Mouse (Mus musculus) spleen, adult 18-20 months (tissue): ENCODE data around the gene Mob3a.

Source experiments
- DNase-seq, 2 experiments: peaks; one replicate each; pipeline ENCODE4 v3.0.0; 2022; ENCODE audit warnings: mixed read lengths in 2 of 2

Gene Mob3a

DNA sequence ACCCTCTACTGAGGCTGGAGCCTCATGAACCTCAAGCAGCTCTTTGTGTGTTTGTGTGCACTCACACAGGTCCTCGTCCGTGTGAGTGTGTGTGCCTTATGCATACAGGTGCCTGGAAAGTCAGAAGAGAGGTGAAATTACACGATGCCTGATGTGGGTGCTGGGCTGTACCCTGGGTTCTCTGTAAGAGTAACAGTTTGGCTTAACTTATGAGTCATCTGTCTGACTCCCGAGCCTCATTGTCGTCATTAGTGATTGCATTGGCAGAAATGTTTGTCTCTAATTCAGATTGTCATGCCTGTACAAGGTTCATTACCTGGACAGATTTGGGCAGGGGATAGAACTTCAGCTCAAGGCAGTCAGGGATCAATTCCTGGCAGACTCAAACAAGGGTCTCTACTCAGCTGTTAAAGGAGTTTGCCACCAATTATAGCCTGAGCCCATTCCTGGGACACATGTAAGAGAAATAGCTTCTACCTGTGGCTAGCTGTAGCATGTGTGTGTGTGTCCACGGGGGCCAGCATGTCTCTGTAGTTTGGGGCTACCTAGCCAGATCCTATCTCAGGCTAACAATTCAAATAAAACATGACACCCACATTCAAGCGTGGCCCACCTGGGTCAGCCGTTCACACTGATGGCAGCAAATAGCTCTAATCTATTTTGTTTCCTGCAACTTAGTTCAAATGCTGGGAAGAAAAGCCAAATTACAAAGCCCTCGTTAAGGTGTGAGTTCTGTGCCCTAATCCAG lies 24.5 kb downstream of the Mob3a start:
- DNase-seq = no peak

DNA sequence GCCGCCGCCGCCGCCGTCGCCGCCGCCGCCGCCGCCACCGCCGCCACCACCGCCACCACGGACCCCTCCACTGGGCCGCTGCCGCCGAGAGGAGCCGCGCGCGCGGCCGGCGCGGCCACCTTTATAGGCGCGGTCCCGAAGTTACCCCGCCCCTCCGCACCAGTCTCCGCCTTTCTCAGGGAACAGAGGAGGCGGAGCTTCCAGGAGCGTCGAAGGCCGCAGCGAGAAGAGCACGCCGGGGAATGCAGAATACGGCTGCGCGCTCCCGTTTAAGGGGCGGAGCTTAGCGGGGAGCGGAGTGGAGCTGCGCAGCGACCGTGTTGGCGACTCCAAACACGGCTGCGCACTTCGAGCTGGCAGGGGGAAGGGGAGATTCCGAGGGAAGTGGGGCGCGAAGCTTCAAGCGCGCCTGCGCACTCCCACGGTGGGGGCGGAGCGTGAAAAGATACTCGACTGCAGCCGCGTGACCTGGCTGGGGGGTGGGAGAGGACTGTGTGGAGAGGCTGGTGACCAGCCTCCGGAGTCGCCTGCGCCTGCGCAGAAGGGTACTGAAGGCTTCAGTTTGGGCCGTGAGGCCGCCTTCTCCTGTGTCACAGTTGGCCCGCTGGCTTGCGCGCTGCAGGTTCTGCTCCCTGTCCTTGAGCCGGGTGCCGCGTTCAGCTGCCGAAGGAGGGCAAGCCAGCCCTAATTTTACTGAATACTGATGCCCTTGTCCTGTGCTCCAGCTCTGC lies 25.4 kb downstream of the Mob3a start:
- peak; percentile 99 to 100 for DNase-seq

DNA sequence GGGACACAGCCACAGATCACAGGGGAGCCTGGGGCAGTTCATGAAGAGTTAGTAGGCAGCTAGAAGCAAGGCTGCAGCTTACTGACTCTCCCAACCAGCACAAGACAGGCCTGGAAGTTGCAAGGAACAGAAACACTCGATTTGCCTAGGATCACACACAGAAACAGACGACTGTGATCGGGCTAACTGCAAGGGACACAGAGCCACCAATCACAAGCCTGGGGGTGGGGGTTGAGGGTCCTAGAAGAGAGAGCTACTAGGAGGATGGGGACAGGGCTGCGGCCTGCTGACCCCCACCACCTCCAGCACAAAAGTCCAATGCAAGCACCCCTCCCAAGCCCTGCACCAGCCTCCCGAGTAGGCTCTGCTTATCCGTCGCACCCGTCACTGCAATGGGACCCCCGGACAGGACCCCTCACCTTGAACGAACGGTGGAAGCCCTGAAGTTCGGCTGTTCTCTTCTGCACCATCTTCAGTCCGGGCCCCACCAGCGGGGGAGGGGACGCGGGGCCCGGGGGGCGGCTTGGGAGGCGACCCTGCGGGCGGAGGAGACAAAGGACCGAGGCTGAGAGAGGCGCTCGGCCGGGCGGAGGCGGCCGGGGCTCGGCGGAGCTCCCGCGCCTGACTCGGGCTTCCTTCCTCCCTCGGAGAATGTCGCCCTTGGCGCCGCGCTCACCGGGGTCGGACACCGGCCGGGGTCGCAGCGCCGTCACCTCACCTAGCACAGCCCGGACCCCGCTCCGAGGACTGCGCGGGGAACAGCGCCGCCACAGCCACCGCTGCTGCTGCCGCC lies 26.2 kb downstream of the Mob3a start:
- DNase-seq = no peak

- no peak for DNase-seq
Observed at GRCm38 (mm10) chr10:80674851-80675404, 26.8 kb downstream of the Mob3a start.

- no peak for DNase-seq
Observed at GRCm38 (mm10) chr10:80674161-80674711, 27.5 kb downstream of the Mob3a start.

GRCm38 (mm10) chr10:80673690-80674089 lies 28.1 kb downstream of the Mob3a start:
- no peak for DNase-seq

DNA sequence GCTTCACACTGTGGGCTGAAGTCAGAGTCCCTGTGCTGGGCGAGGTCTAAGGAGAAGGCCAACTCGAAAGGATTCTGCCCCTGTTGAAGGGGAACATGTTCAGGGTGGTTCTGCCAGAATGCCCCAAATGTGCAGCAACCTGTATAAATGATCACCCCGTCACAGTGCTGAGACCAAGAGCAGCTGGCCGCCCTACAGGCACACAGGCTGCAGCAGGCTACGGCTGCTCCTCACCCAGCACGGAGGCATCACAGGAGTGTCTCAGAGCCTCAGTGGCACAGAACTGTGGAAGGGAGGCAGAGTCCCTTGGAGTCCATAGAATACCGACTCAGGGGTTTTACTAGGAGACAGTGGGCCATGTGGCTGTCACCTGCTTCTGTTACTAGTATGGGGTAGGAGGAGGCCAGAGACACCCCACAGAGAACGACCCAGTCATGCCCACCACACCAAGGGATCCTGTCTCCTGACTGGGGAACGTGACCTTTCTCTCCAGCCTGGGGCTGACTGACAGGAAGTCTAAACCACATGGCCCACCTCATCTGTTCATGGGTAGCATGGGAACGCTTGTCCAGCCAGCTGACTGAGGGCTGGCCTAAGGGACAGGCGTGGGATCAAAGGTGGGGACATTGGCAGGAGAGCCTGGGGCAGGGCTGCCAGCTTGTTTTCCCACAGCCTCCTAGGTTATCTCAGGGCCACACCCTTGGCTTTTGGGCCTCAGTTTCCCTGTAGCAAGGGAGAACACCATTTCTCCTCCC lies 29.7 kb downstream of the Mob3a start:
- no peak for DNase-seq

- no peak for DNase-seq
Observed at GRCm38 (mm10) chr10:80671251-80671650, 30.5 kb downstream of the Mob3a start.

- DNase-seq = no peak
Observed at GRCm38 (mm10) chr10:80670531-80670930, 31.2 kb downstream of the Mob3a start.

GRCm38 (mm10) chr10:80669737-80670485 lies 31.9 kb downstream of the Mob3a start:
- no peak for DNase-seq

DNA sequence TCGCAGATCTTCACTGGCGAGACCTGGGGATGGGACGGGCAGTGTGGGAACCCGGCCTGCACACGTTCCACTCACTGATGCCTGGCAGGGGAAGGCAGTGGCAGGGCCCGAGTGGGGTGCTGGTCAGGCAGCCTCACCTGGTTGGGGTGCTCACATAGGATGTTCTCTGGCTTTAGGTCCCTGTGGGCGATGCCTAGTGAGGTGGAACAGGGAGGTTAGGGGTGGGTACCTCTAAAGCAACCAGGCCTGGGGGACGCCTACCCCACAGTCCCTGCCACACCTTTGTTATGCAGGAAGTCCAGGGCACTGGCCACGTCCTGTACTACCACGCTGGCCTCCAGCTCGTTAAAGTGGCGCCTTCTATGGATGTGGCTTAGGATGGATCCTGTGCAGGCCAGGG lies 32.8 kb downstream of the Mob3a start:
- DNase-seq = peak in 1 of 2 experiments; percentile 55

DNA sequence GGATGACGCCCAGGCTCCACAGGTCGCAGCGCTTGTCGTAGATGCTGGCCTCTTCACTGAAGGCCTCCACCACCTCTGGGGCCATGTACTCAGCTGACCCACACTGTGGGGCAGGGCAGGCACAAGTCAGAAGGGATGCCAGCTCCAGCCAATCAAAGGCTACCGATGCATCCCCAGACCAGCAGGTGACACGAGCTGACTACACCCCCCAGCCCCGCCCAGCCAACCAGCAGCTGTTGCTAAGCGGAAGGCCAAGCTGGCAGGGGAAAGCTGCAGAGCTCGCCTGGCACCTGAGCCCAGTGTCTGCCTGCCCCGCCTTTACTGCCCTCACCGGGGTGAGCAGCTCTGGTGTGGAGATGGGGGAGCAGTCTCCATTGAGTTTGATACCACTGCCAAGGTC lies 33.2 kb downstream of the Mob3a start:
- no peak for DNase-seq

- no peak for DNase-seq
Observed at GRCm38 (mm10) chr10:80666837-80667412, 34.9 kb downstream of the Mob3a start.

- no peak for DNase-seq
Observed at GRCm38 (mm10) chr10:80665981-80666733, 35.6 kb downstream of the Mob3a start.

- DNase-seq = no peak
Observed at GRCm38 (mm10) chr10:80665459-80665858, 36.3 kb downstream of the Mob3a start.

DNA sequence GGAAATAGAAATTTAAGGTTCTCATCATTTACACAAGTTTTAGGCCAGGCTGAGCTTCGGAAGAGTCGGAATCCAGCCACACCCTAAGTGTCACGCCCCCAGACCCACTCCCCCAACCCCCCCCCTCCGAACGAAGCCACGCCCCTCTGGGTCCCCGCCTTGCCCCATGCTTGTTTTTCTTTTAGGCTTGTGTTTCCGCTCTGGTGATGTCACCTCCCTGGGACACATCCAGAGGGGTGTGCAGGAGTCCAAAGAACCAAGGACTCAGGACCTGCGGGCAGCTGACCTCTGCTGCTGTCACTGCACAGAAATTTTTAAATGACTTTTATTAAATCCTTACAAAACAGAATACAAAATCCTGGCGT lies 36.8 kb downstream of the Mob3a start:
- no peak for DNase-seq

GRCm38 (mm10) chr10:80664197-80665015 lies 37.4 kb downstream of the Mob3a start:
- DNase-seq = peak; percentile 51 to 53

DNA sequence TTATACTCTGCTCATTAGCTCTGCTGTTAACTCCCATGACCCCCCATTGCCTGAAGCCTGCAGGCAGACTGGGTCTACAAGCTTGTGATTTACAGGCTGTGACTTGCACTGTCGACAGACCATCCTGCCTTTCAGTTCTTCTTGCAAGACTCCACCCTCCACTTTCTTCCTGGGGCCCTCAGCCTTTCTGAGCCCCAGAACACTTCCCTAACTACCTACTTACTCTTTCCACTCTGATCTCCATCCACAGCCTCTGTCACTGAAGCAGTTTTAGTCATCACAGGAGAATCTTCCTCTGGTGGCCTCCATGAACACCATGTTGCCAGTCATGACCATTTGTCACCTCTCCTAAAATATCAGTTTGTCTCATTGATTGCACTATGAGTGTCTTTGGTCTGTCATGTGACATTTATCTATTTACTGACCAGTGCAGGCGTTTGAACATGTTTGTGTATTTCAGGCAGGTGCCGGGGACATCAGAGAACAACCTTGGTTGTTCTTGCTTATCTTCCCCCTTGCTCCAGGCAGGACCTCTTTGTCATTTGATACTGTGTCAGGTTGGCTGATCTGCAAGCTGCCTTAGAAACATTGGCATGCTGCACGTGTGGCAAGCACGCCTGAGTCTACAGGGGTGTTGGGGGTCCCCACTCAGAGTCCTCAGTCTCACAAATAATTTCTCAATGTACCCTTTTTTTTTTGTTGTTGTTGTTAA lies 38.1 kb downstream of the Mob3a start:
- DNase-seq = peak in 1 of 2 experiments; percentile 46

DNA sequence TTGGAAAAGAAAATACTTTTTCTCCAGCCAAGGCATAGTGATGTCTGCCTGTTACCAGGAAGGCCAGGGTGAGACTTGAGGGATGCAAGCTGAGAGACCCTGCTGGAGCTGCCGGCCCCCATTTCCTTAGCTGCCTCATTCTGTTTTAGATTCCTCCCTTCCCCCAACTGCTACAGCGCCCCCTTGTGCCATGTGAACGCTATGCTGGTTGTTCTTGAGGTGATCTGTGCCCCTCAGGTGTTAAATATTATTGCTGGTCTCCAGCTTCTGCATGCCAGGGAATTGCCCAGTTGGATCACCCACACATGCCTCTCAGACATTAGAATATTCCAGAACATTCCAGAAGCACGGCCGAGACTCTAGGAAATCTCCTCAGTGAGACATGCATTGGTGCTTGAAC lies 40.6 kb downstream of the Mob3a start:
- peak in 1 of 2 experiments; percentile 76 for DNase-seq
